Mouse (Mus musculus): ENCODE results near the gene Rprml.
"Not testable (repeated sequence)": the region's sequence is repeated elsewhere in the genome, so short reads cannot be mapped to it uniquely, and the experiment has no call there.

The Rprml gene

DNA sequence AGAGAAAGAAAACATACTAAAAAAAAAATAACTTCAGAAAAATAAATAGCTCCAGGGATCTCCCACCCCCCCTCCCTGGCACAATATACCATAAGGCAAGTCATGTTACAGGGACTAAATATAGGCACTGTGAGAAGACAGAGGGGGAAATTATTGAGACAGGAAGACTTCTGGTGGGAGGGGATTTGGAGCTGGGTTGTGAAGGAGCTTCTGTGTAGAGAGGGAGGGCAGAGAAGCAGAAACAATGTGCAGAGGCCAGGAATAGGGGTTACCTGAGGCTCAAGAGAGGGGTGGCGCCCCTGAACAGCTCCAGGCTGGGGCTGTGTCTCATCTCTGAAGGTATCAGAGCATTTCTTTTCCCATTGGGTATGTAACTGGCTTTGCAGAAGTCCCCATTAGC lies 16.3 kb downstream of the Rprml start:
- no peak for DNase-seq (ENCODE audit: low spot score)

DNA sequence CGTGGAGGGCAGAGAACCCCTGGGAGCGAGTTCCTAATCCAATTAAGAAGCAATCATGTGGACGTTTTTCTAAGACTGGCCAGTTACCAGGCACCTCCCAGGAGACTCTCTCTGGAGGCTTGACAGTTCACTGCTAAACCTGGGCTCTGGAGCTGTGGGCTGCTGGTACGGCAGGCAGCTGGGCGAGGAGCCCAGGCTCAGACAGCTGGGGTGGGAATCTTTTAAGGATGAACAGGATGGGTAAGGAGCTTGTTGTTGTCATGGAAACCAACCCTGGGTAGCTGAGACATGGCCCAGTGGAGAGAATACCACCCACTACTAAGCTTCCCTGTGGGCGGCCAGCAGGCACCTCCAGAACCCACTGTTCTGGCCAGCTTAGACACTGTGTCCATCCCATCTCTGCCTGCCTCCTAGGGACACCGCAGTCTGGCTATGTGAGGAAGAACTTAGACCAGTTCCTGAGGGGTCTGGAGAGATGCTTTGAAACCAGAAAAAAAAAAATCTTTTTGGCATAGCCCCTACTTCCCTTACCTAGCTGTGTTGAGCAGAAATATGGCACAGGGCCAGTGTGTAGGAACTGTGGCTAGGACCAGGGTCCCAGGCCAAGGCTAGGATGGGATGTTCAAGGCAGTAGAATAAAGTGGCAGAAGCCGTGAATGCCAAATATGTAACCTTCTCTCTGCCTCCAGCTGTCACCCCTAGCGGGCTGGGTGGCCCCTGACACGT lies 17.0 kb downstream of the Rprml start:
- DNase-seq (ENCODE audit: low spot score): no peak

- no peak for DNase-seq (ENCODE audit: low spot score)
Observed at GRCm38 (mm10) chr11:103666907-103667426, 17.6 kb downstream of the Rprml start.

GRCm38 (mm10) chr11:103675556-103675955 lies 26.2 kb downstream of the Rprml start:
- DNase-seq (ENCODE audit: low spot score): no peak

- DNase-seq (ENCODE audit: low spot score): not testable (repeated sequence)
Observed at GRCm38 (mm10) chr11:103677042-103677441, 27.7 kb downstream of the Rprml start.

GRCm38 (mm10) chr11:103683667-103684334 lies 34.4 kb downstream of the Rprml start:
- no peak for DNase-seq (ENCODE audit: low spot score)

GRCm38 (mm10) chr11:103685261-103685736 lies 35.9 kb downstream of the Rprml start:
- no peak for DNase-seq (ENCODE audit: low spot score)

GRCm38 (mm10) chr11:103686706-103687105 lies 37.3 kb downstream of the Rprml start:
- DNase-seq (ENCODE audit: low spot score): no peak

GRCm38 (mm10) chr11:103688271-103688979 lies 39.1 kb downstream of the Rprml start:
- no peak for DNase-seq (ENCODE audit: low spot score)

DNA sequence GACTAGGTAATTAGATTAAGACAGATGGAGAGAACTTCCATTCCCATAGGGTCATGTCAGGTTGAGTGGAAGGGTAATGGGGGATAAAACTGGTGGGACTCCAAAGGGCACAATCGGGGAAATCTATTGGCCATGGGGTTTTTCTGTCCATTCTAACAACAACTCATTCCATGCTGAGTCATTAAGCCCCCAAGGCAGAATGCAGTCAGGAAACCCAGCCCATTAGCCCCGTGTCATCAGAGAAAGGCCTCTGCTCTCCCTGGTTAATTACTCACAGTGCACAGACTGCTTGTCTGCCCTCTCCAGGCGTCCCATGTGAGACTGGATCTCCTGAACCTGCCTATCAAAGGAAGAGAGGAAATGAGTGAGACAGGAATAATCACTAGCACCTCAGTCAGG lies 39.6 kb downstream of the Rprml start:
- DNase-seq (ENCODE audit: low spot score): no peak

- no peak for DNase-seq (ENCODE audit: low spot score)
Observed at GRCm38 (mm10) chr11:103691036-103691435, 41.7 kb downstream of the Rprml start.

DNA sequence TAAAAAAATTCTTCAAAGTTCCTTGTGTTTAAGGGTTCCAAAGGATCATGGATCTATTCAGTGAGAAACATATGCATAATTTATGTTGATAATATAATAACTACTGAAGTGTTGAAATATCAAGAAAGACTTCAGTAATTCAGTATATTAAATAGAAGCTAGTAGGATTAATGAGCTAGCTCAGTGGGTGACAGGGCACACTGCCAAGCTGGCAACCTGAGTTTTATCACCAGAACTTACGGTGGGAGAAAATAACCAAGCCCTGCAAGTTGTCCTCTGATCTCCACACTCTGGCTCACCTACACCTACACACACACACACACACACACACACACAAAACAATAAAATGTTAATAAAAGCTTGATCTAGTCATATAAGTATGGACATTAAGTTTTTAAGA lies 43.9 kb downstream of the Rprml start:
- no peak for DNase-seq (ENCODE audit: low spot score)

- DNase-seq (ENCODE audit: low spot score): no peak
Observed at GRCm38 (mm10) chr11:103696851-103697564, 47.6 kb downstream of the Rprml start.

DNA sequence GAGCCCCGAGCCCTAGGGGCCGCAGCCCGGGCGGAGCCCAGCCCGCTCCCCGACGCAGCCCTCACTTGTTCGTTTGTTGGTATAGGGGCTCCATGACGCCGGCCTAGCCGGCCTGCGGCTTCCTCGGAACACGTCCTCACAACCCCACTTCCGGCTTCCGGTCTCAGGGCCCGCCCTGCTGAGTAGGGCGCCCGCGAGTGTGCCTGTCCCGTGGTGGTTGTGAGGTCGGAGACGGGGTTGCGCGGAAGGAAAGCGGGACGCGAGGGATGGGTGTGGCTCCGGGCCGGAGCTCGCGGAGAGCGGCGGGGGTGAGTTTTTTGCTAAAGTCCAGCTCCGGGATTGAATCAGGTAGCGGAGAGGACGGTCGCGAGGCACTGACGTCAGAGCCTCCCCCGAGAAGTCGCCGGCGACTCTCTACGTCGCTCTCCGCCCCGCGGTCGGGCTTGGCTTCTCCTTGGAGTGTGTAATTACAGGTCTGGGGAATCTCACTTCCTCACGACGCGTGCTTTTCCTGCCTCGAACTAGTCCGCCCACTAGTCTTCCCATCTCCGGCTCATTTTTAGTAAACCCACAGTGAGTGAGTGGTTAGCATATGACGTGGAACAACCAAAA lies 48.3 kb downstream of the Rprml start, which contains the start of gene Gosr2:
TSS of gene Gosr2 (minus strand) at position 334 of the 612 bp plus-strand sequence.
- peak; percentile 79 for DNase-seq (ENCODE audit: low spot score)

DNA sequence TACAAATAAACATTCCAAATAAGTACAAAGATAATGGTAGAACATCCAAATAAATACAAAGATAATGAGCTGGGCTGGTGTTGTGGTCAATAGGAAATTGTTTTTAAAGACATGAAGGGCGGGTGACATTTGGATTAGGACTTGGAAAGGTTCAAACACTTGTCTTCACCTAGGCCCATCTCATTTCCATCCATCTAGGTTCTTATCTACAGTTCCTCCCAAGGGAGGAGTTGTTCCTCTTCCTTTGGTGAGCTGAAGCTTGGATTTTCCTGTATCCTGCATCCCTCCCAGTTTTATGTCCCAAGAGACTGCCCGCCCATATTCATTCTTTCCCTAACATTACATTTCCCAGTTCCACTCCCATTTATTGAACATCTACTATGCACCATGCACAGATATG lies 48.9 kb downstream of the Rprml start:
- no peak for DNase-seq (ENCODE audit: low spot score)
